Mouse (Mus musculus) midbrain, embryonic 16.5 days (tissue): ENCODE measurements around the gene Pgs1. TPM values are rescaled to one million over a fixed set of nuclear protein-coding genes. Genes with fewer than 3 reads are reported as not detected.

Experiments
- ATAC-seq: fragments of 200-750 bp; cut with Nextera tagmentation; 2 replicates; pipeline ENCODE4 v1.8.0; 2017; ENCODE audit warnings: moderate TSS enrichment
- H3K27ac ChIP-seq: fragments of 300-500 bp; sonication (generic); 2 replicates; pipeline ENCODE4 v1.5.1; 2014; ENCODE audit warnings: mild to moderate bottlenecking, low read length, mixed read lengths
- H3K27me3 ChIP-seq: fragments of 300-500 bp; sonication (generic); 2 replicates; pipeline ENCODE4 v1.6.1; 2014; ENCODE audit warnings: low read depth, low read length, mixed read lengths; ENCODE audit not compliant: control insufficient read depth, insufficient read depth
- H3K36me3 ChIP-seq: fragments of 300-500 bp; sonication (generic); 2 replicates; pipeline ENCODE4 v1.6.1; 2014; ENCODE audit warnings: mild to moderate bottlenecking, low read length, moderate library complexity, mixed read lengths; ENCODE audit not compliant: control insufficient read depth, insufficient read depth
- H3K4me1 ChIP-seq: fragments of 300-500 bp; sonication (generic); 2 replicates; pipeline ENCODE4 v1.6.1; 2014; ENCODE audit warnings: mild to moderate bottlenecking, low read length, mixed read lengths; ENCODE audit not compliant: control insufficient read depth, insufficient read depth
- H3K4me2 ChIP-seq: fragments of 300-500 bp; sonication (generic); 2 replicates; pipeline ENCODE4 v1.6.1; 2014; ENCODE audit warnings: mild to moderate bottlenecking, low read length, mixed read lengths
- H3K4me3 ChIP-seq: fragments of 300-500 bp; sonication (generic); 2 replicates; pipeline ENCODE4 v1.5.1; 2014; ENCODE audit warnings: low read depth, mild to moderate bottlenecking, low read length, moderate library complexity, mixed read lengths
- H3K9ac ChIP-seq: fragments of 300-500 bp; sonication (generic); 2 replicates; pipeline ENCODE4 v1.6.1; 2014; ENCODE audit warnings: low read depth, low read length, mixed read lengths
- H3K9me3 ChIP-seq: fragments of 300-500 bp; sonication (generic); replicated peaks from 2 replicates; pipeline ENCODE4 v1.6.1; 2014; ENCODE audit warnings: mild to moderate bottlenecking, low read length, mixed read lengths; ENCODE audit not compliant: control insufficient read depth, poor library complexity, severe bottlenecking
- WGBS: fragments of 180-500 bp; shearing (Covaris S2); extraction: QIAGEN DNeasy Blood & Tissue Kit; methylation state at CpG from one replicate; pipeline ENCODE4 v1.1.7; 2014; 5-methylcytosine and 5-hydroxymethylcytosine counted together
- polyA plus RNA-seq: library from polyadenylated mRNA; unstranded; fragments of >200 nt; fragmentation: Nextera tagmentation; extraction: Ambion mirVana; gene quantifications from 2 replicates; pipeline ENCODE4 v1.2.1, GENCODE M21; 2015

Pgs1 gene
- polyA plus RNA-seq, 1 experiment from 2014 or later = 61.2 TPM

DNA sequence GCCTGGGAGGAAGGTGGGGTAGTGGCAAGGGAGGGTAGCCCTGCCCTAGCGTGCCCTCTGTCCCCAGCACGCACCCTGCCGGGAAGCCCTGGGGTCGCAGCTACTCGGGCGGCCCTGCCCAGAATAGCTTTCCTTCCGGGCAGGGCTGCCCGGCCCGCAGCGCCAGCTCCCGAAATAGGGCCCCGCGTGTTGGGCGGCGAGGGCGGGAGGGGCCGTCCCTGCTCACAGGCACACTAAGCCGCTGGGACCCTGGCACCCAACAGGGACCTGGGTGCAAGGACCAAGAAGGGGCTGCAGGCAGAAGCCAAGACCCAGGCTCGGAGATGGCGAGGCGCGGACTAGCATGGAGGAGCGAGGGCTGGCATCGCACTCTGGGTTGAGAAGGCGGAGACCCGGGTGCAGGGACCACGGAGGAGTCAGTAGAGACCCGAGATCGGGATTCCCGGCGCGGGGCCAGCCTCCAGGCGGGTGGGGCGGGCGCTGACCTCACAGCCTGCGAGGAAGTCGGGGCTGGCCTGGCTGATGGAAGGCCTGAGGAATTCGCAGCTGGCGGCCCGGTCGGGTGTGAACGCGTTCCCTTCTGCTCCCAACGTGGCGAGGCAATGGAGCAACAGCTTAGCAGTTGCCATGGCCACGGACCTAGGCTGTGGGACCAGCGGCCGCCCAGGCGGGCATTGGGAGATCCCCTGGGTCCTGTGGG is 36.5 kb upstream of the Pgs1 start:
- Histone ChIP-seq H3K27ac (no peak overlapping the region), H3K36me3 (no peaks in the 10 kb centered on the region), H3K27me3 (peaks cover 5% of the 10 kb centered on the region; the same call in 1 of the 2 replicates), H3K9ac (peak overlapping the region; percentile 54), H3K4me2 (peak overlapping the region; percentile 57), H3K4me3 (peak overlapping the region; percentile 20), H3K4me1 (peaks cover 7% of the 10 kb centered on the region; the same call in 1 of the 2 replicates), H3K9me3 (no peaks in the 10 kb centered on the region)
- ATAC-seq = peak; percentile 70; the same call in 1 of the 2 replicates
- under 1% methylated on average over 49 of the region's 49 CpGs for WGBS

- no peaks in the 10 kb centered on the region for H3K9me3 ChIP-seq
- no peak overlapping the region for H3K9ac ChIP-seq
- H3K4me3 ChIP-seq = no peak overlapping the region
- WGBS = 75% methylated on average over 6 of the region's 6 CpGs
- ATAC-seq = no peak
- no peak overlapping the region for H3K4me2 ChIP-seq
- peaks cover 7% of the 10 kb centered on the region; the same call in 1 of the 2 replicates for H3K4me1 ChIP-seq
- H3K36me3 ChIP-seq = no peaks in the 10 kb centered on the region
- peaks cover 5% of the 10 kb centered on the region; the same call in 1 of the 2 replicates for H3K27me3 ChIP-seq
- no peak overlapping the region for H3K27ac ChIP-seq
These were observed 34.7 kb upstream of the Pgs1 start for GRCm38 (mm10) chr11:117951391-117951790.

- Histone ChIP-seq H3K36me3 (no peaks in the 10 kb centered on the region), H3K27me3 (peaks cover 5% of the 10 kb centered on the region; the same call in 1 of the 2 replicates), H3K9ac (no peak overlapping the region), H3K4me2 (no peak overlapping the region), H3K27ac (no peak overlapping the region), H3K4me1 (peaks cover 7% of the 10 kb centered on the region; the same call in 1 of the 2 replicates), H3K9me3 (no peaks in the 10 kb centered on the region), H3K4me3 (no peak overlapping the region)
- ATAC-seq = no peak
- WGBS = 71% methylated on average over 9 of the region's 9 CpGs
These were observed 33.7 kb upstream of the Pgs1 start for GRCm38 (mm10) chr11:117952174-117952933.

GRCm38 (mm10) chr11:117954094-117954493 is 32.0 kb upstream of the Pgs1 start:
- no peak overlapping the region for H3K4me3 ChIP-seq
- H3K27me3 ChIP-seq = peaks cover 5% of the 10 kb centered on the region; the same call in 1 of the 2 replicates
- no peak overlapping the region for H3K4me2 ChIP-seq
- ATAC-seq = no peak
- no peaks in the 10 kb centered on the region for H3K36me3 ChIP-seq
- H3K27ac ChIP-seq = no peak overlapping the region
- WGBS = 58% methylated on average over 2 of the region's 2 CpGs
- peaks cover 7% of the 10 kb centered on the region; the same call in 1 of the 2 replicates for H3K4me1 ChIP-seq
- H3K9me3 ChIP-seq = no peaks in the 10 kb centered on the region
- no peak overlapping the region for H3K9ac ChIP-seq

DNA sequence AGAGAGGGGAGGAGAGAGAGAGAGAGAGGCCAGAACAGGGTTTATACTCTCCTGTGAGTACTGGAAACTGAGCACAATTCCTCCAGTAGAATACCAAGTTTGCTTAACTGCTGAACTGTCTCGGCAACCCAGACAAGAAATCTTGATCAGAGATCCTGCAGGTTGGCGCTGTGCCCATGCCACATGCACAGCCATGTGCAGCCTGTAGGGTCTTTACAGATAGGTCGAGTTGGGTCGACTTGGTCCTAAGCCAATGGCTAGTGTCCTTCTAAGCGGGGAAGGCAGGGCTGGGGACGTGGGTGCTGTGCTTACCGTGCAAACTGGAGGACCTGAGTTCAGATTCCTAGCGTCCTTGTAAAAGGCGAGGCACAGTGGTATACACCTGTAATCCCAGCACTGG is 31.3 kb upstream of the Pgs1 start:
- no peak for ATAC-seq
- H3K36me3 ChIP-seq = no peaks in the 10 kb centered on the region
- no peak overlapping the region for H3K4me3 ChIP-seq
- no peak overlapping the region for H3K4me2 ChIP-seq
- peaks cover under 1% of the 10 kb centered on the region; the same call in 1 of the 2 replicates for H3K4me1 ChIP-seq
- H3K27me3 ChIP-seq = 0 out of 2 replicates have a peak, but pooled peaks cover 5% of the 10 kb centered on the region
- H3K27ac ChIP-seq = no peak overlapping the region
- no peak overlapping the region for H3K9ac ChIP-seq
- whole genome bisulfite sequencing = 77% methylated on average over 9 of the region's 9 CpGs
- no peaks in the 10 kb centered on the region for H3K9me3 ChIP-seq

DNA sequence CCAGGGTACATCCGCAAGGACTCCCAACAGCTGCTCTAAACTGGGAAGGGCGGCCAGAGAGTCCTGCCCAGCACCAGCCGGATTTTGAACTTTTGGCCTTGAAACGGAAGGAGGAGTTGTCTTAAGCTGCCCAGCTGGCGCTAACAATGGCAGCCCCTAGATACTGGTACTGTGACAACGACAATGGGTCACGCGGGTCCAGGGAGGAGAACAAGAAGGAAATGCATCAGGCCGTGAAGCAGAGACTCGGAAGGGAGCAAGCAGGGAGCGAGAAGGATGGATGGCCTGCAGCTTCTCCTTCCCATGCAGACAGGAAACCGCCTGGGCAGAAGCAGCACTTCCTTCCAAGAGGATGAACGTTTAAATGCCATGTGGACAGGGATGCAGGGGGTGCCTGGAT is 30.5 kb upstream of the Pgs1 start:
- Histone ChIP-seq H3K4me1 (no peaks in the 10 kb centered on the region), H3K27me3 (0 out of 2 replicates have a peak, but pooled peaks cover 5% of the 10 kb centered on the region), H3K36me3 (no peaks in the 10 kb centered on the region), H3K27ac (no peak overlapping the region), H3K9me3 (no peaks in the 10 kb centered on the region), H3K4me2 (no peak overlapping the region), H3K9ac (no peak overlapping the region), H3K4me3 (no peak overlapping the region)
- 56% methylated on average over 13 of the region's 13 CpGs for WGBS
- ATAC-seq = no peak

- WGBS = 69% methylated on average over 7 of the region's 7 CpGs
These were observed 27.9 kb upstream of the Pgs1 start for GRCm38 (mm10) chr11:117958197-117958596.

GRCm38 (mm10) chr11:117959166-117959565 is 26.9 kb upstream of the Pgs1 start:
- Histone ChIP-seq H3K4me3 (no peak overlapping the region), H3K9ac (no peak overlapping the region), H3K4me1 (peaks cover 20% of the 10 kb centered on the region), H3K9me3 (no peaks in the 10 kb centered on the region), H3K4me2 (no peak overlapping the region), H3K36me3 (no peaks in the 10 kb centered on the region), H3K27ac (no peak overlapping the region), H3K27me3 (no peaks in the 10 kb centered on the region)
- 94% methylated on average over 4 of the region's 4 CpGs for WGBS
- ATAC-seq = no peak

More at GRCm38 (mm10) chr11:117958197-117958596, 27.9 kb upstream of the Pgs1 start:
- Histone ChIP-seq H3K27me3 (no peaks in the 10 kb centered on the region), H3K27ac (no peak overlapping the region), H3K9ac (no peak overlapping the region), H3K4me3 (no peak overlapping the region), H3K4me2 (no peak overlapping the region), H3K36me3 (no peaks in the 10 kb centered on the region), H3K4me1 (peaks cover 13% of the 10 kb centered on the region), H3K9me3 (no peaks in the 10 kb centered on the region)
- ATAC-seq = no peak
